Mouse (Mus musculus) E14TG2a.4 (cell line): Measurements from ENCODE around the gene Cox8b.
A peak's percentile ranks its signal among the peaks of the same experiment; 100 is the strongest.
"Not testable (repeated sequence)": the region's sequence is repeated elsewhere in the genome, so short reads cannot be mapped to it uniquely, and the experiment has no call there.

Experiments
- H3K27me3 ChIP-seq: 2 replicates; pipeline ENCODE4 v1.6.1; 2014; ENCODE audit warnings: low read length, control low read depth; ENCODE audit not compliant: insufficient read depth
- H3K36me3 ChIP-seq: 2 replicates; pipeline ENCODE4 v1.6.1; 2014; ENCODE audit warnings: low read length, control low read depth; ENCODE audit not compliant: insufficient read depth
- H3K4me1 ChIP-seq: replicated peaks from 2 replicates; pipeline ENCODE4 v1.6.1; 2014; ENCODE audit warnings: low read depth, low read length, control low read depth
- H3K4me3 ChIP-seq: replicated peaks from 2 replicates; pipeline ENCODE4 v1.5.1; 2014; ENCODE audit warnings: mild to moderate bottlenecking, low read length
- H3K9me3 ChIP-seq: 2 replicates; pipeline ENCODE4 v1.6.1; 2014; ENCODE audit warnings: low read length, control low read depth
- CTCF ChIP-seq: conservative IDR thresholded peaks from 2 replicates; pipeline ENCODE4 v1.5.1; 2014; ENCODE audit warnings: low read length
- NANOG ChIP-seq: IDR thresholded peaks from 2 replicates; pipeline ENCODE4 v1.6.1; 2014; ENCODE audit warnings: borderline replicate concordance, low read length, mixed read lengths
- POU5F1 ChIP-seq: IDR thresholded peaks from 2 replicates; pipeline ENCODE4 v1.6.1; 2014; ENCODE audit warnings: low read length, borderline replicate concordance

Cox8b gene

GRCm38 (mm10) chr7:140907697-140908096, 7.5 kb upstream of the Cox8b start:
- TF ChIP-seq NANOG (no peak), CTCF (no peak), POU5F1 (no peak)
- Histone ChIP-seq H3K4me1 (peaks cover 86% of the 10 kb centered on the region), H3K9me3 (no peaks in the 10 kb centered on the region), H3K36me3 (no peaks in the 10 kb centered on the region), H3K27me3 (no peaks in the 10 kb centered on the region), H3K4me3 (no peak overlapping the region)

GRCm38 (mm10) chr7:140907131-140907530, 6.9 kb upstream of the Cox8b start:
- TF ChIP-seq POU5F1 = no peak
- H3K4me1 ChIP-seq = peaks cover 89% of the 10 kb centered on the region
- H3K9me3 ChIP-seq = no peaks in the 10 kb centered on the region
- H3K4me3 ChIP-seq = no peak overlapping the region
- no peaks in the 10 kb centered on the region for H3K36me3 ChIP-seq
- no peaks in the 10 kb centered on the region for H3K27me3 ChIP-seq

GRCm38 (mm10) chr7:140905642-140906081, 5.4 kb upstream of the Cox8b start:
- H3K4me3 ChIP-seq = no peak overlapping the region
- H3K27me3 ChIP-seq = no peaks in the 10 kb centered on the region
- TF ChIP-seq NANOG = no peak
- no peak for TF ChIP-seq CTCF
- no peak for TF ChIP-seq POU5F1
- peaks cover 90% of the 10 kb centered on the region for H3K4me1 ChIP-seq
- H3K36me3 ChIP-seq = no peaks in the 10 kb centered on the region; the same call in 1 of the 2 replicates
- H3K9me3 ChIP-seq = no peaks in the 10 kb centered on the region

- TF ChIP-seq CTCF (peak; percentile 96), POU5F1 (no peak), NANOG (no peak)
- Histone ChIP-seq H3K27me3 (no peaks in the 10 kb centered on the region), H3K4me1 (peaks cover 86% of the 10 kb centered on the region), H3K4me3 (0 out of 2 replicates have a peak overlapping the region, but pooled peaks have one; percentile 1), H3K36me3 (peaks cover 14% of the 10 kb centered on the region), H3K9me3 (no peaks in the 10 kb centered on the region)
These were observed 3.0 kb upstream of the Cox8b start for GRCm38 (mm10) chr7:140903212-140903611.

- H3K4me1 ChIP-seq = peaks cover 84% of the 10 kb centered on the region
- no peaks in the 10 kb centered on the region for H3K9me3 ChIP-seq
- peaks cover 24% of the 10 kb centered on the region for H3K36me3 ChIP-seq
- TF ChIP-seq NANOG = no peak
- TF ChIP-seq POU5F1 = no peak
- no peak for TF ChIP-seq CTCF
- H3K27me3 ChIP-seq = no peaks in the 10 kb centered on the region
- no peak overlapping the region for H3K4me3 ChIP-seq
These were observed 2.0 kb upstream of the Cox8b start for GRCm38 (mm10) chr7:140902036-140902875.

- no peak for TF ChIP-seq NANOG
- no peak for TF ChIP-seq CTCF
- TF ChIP-seq POU5F1 = no peak
- Histone ChIP-seq H3K4me1 (peaks cover 60% of the 10 kb centered on the region), H3K36me3 (peaks cover 52% of the 10 kb centered on the region), H3K4me3 (no peak overlapping the region), H3K9me3 (no peaks in the 10 kb centered on the region), H3K27me3 (no peaks in the 10 kb centered on the region)
These were observed 1.1 kb downstream of the Cox8b start for GRCm38 (mm10) chr7:140899121-140899520.

GRCm38 (mm10) chr7:140897863-140898262, 2.4 kb downstream of the Cox8b start:
- Histone ChIP-seq H3K4me3 (no peak overlapping the region), H3K36me3 (peaks cover 63% of the 10 kb centered on the region), H3K9me3 (no peaks in the 10 kb centered on the region), H3K27me3 (no peaks in the 10 kb centered on the region), H3K4me1 (peaks cover 48% of the 10 kb centered on the region)
- TF ChIP-seq NANOG = no peak
- no peak for TF ChIP-seq POU5F1
- TF ChIP-seq CTCF = no peak

GRCm38 (mm10) chr7:140894611-140895010, 5.6 kb downstream of the Cox8b start:
- H3K27me3 ChIP-seq = no peaks in the 10 kb centered on the region
- TF ChIP-seq NANOG = no peak
- no peak for TF ChIP-seq POU5F1
- TF ChIP-seq CTCF = no peak
- peaks cover 87% of the 10 kb centered on the region for H3K36me3 ChIP-seq
- no peaks in the 10 kb centered on the region for H3K9me3 ChIP-seq
- peaks cover 31% of the 10 kb centered on the region for H3K4me1 ChIP-seq
- no peak overlapping the region for H3K4me3 ChIP-seq

GRCm38 (mm10) chr7:140894031-140894430, 6.2 kb downstream of the Cox8b start:
- H3K4me1 ChIP-seq = peaks cover 25% of the 10 kb centered on the region
- no peaks in the 10 kb centered on the region for H3K27me3 ChIP-seq
- no peak for TF ChIP-seq NANOG
- no peak for TF ChIP-seq CTCF
- no peak for TF ChIP-seq POU5F1
- H3K9me3 ChIP-seq = no peaks in the 10 kb centered on the region
- H3K4me3 ChIP-seq = no peak overlapping the region
- H3K36me3 ChIP-seq = peaks cover 87% of the 10 kb centered on the region

GRCm38 (mm10) chr7:140890636-140891035, 9.6 kb downstream of the Cox8b start:
- not testable (repeated sequence) for H3K4me3 ChIP-seq, H3K27me3 ChIP-seq, H3K9me3 ChIP-seq
- Histone ChIP-seq H3K36me3 (peaks cover 88% of the 10 kb centered on the region), H3K4me1 (peaks cover 15% of the 10 kb centered on the region)
